10 mouse cellular contexts compared by ENCODE assay signal in genomic region chr1:75289376-75289775, GRCm38 (mm10). TPM values are rescaled to one million over a fixed set of nuclear protein-coding genes. Genes with fewer than 3 reads are reported as not detected.
DNase-seq lines count a peak whose midpoint lies in the region; TF ChIP-seq lines count a peak whose summit lies in the region.
"Had no signal": no experiment of that assay in that cellular context is flagged by ENCODE, and none has a peak within 500 bp of the region (broad histone marks: within the 10 kb centered on the region; RNA-seq: fewer than 3 reads in every experiment).

No protein-coding gene starts in this region.

- H3K4me3 ChIP-seq in testis, adult 2 months (ENCODE audit: control insufficient read depth, low read depth, low read length) = peak overlapping the region; percentile 23; the same call in 1 of the 2 replicates
- H3K4me3 ChIP-seq in heart, adult 2 months = no peak overlapping the region
- H3K4me3 ChIP-seq in limb, embryonic 10.5 days = no peak overlapping the region
- H3K4me3 ChIP-seq: liver, embryonic 15.5 days had no signal

- WGBS in heart, adult 2 months = 17% methylated on average over 7 of the region's 7 CpGs
- 19% methylated on average over 7 of the region's 7 CpGs for WGBS in limb, embryonic 10.5 days

- H3K9ac ChIP-seq in heart, adult 2 months (ENCODE audit: low read depth, low read length) = no peak overlapping the region
- H3K9ac ChIP-seq: liver, embryonic 15.5 days had no signal

- H3K27me3 ChIP-seq in testis, adult 2 months (ENCODE audit: control insufficient read depth, insufficient read depth, low read length) = no peaks in the 10 kb centered on the region
- no peaks in the 10 kb centered on the region for H3K27me3 ChIP-seq in heart, adult 2 months (ENCODE audit: control insufficient read depth, insufficient read depth, low read length)
- no peaks in the 10 kb centered on the region for H3K27me3 ChIP-seq in limb, embryonic 10.5 days (ENCODE audit: low read depth, poor library complexity, severe bottlenecking)
- H3K27me3 ChIP-seq: liver, embryonic 15.5 days had no signal

- DNase-seq in testis, postnatal 10 days (ENCODE audit: low spot score) = no peak
- DNase-seq in heart, adult 2 months = peak; percentile 30 to 40
- DNase-seq in limb, embryonic 10.5 days (ENCODE audit: low spot score) = peak; percentile 33
- no peak for DNase-seq in spleen, adult 12 weeks (ENCODE audit: low spot score)
- no peak for DNase-seq in gastrocnemius, adult 18-20 months (ENCODE audit: low spot score)
- no peak for DNase-seq in lung, postnatal 4 days

- intact Hi-C loops in heart, adult 2 months (cut with DNase I) = no loop called here

- H3K36me3 ChIP-seq in testis, adult 2 months (ENCODE audit: control insufficient read depth, insufficient read depth, low read length) = no peaks in the 10 kb centered on the region
- no peaks in the 10 kb centered on the region for H3K36me3 ChIP-seq in heart, adult 2 months (ENCODE audit: control insufficient read depth, insufficient read depth, low read length)
- H3K36me3 ChIP-seq in limb, embryonic 10.5 days = no peaks in the 10 kb centered on the region
- H3K36me3 ChIP-seq: liver, embryonic 15.5 days had no signal

- H3K27ac ChIP-seq in testis, adult 2 months (ENCODE audit: control insufficient read depth, insufficient read depth, low read depth, low read length) = no peak overlapping the region
- no peak overlapping the region for H3K27ac ChIP-seq in heart, adult 2 months
- H3K27ac ChIP-seq in limb, embryonic 10.5 days = no peak overlapping the region
- H3K27ac ChIP-seq: liver, embryonic 15.5 days had no signal

- no peaks in the 10 kb centered on the region for H3K79me2 ChIP-seq in heart, adult 2 months (replicated peaks; ENCODE audit: control insufficient read depth, insufficient read depth, low read length)

- TF ChIP-seq POLR2A in testis, adult 2 months (IDR thresholded peaks at IDR 0.05; ENCODE audit: control insufficient read depth, low read depth, low read length) = no peak
- TF ChIP-seq POLR2A in heart, adult 2 months (IDR thresholded peaks at IDR 0.05; ENCODE audit: insufficient read depth, low read depth, low read length) = no peak

- no peak for TF ChIP-seq CTCF in testis, adult 2 months (IDR thresholded peaks at IDR 0.05; ENCODE audit: control insufficient read depth, insufficient read depth, insufficient replicate concordance, low read depth, low read length)
- TF ChIP-seq CTCF in heart, adult 2 months (IDR thresholded peaks at IDR 0.05) = no peak

- H3K9me3 ChIP-seq in limb, embryonic 10.5 days (replicated peaks) = no peaks in the 10 kb centered on the region
- H3K9me3 ChIP-seq: liver, embryonic 15.5 days had no signal

- no peaks in the 10 kb centered on the region for H3K4me1 ChIP-seq in testis, adult 2 months (ENCODE audit: control insufficient read depth, insufficient read depth, low read length)
- H3K4me1 ChIP-seq in heart, adult 2 months (ENCODE audit: control insufficient read depth, insufficient read depth, low read length) = peaks cover 2% of the 10 kb centered on the region; the same call in 1 of the 2 replicates
- H3K4me1 ChIP-seq in limb, embryonic 10.5 days = peaks cover 4% of the 10 kb centered on the region; the same call in 1 of the 2 replicates
- H3K4me1 ChIP-seq: liver, embryonic 15.5 days had no signal

- no peak for TF ChIP-seq EP300 in heart, adult 2 months (IDR thresholded peaks at IDR 0.05; ENCODE audit: insufficient read depth, low read depth, low read length)

RNA-seq across cellular contexts. Expression of gene Resp18, which starts 11.2 kb away (rescaled TPM):
- 0.20 TPM in 1 of 2 replicates, not detected in the other for polyA plus RNA-seq in testis, adult 2 months (2012; rRNA removed)
- total RNA-seq in heart, adult 2 months (2021) = not detected
- 0.39 TPM in 1 of 2 replicates, not detected in the other for polyA plus RNA-seq in heart, adult 2 months (2012; rRNA removed)
- not detected in 2 replicates for polyA plus RNA-seq in limb, embryonic 10.5 days (2016; fragmentation: Nextera tagmentation; extraction: Ambion mirVana)
- total RNA-seq in gastrocnemius, adult 18-20 months (2021) = not detected
- polyA plus RNA-seq: gonadal fat pad, adult 2 months; liver, embryonic 15.5 days had no signal

RNA-seq across cellular contexts. Expression of gene Ptprn, which starts 25.1 kb away (rescaled TPM):
- 0.41 and 0.49 TPM in 2 replicates for polyA plus RNA-seq in testis, adult 2 months (2012; rRNA removed)
- 1 to 10 TPM; 1.1 to 1.8 TPM for total RNA-seq in heart, adult 2 months (2021)
- polyA plus RNA-seq in heart, adult 2 months (2012; rRNA removed) = 2.7 and 3.2 TPM in 2 replicates
- polyA plus RNA-seq in limb, embryonic 10.5 days (2016; fragmentation: Nextera tagmentation; extraction: Ambion mirVana) = 0.11 and 0.13 TPM in 2 replicates
- total RNA-seq in gastrocnemius, adult 18-20 months (2021) = not detected

RNA-seq across cellular contexts. Expression of gene Dnpep, which starts 28.4 kb away (rescaled TPM):
- polyA plus RNA-seq in testis, adult 2 months (2012; rRNA removed) = 158 and 175 TPM in 2 replicates
- total RNA-seq in heart, adult 2 months (2021) = 10 to 100 TPM; 70.3 to 84.6 TPM
- polyA plus RNA-seq in heart, adult 2 months (2012; rRNA removed) = 123 and 136 TPM in 2 replicates
- polyA plus RNA-seq in limb, embryonic 10.5 days (2016; fragmentation: Nextera tagmentation; extraction: Ambion mirVana) = 117 and 132 TPM in 2 replicates
- total RNA-seq in gastrocnemius, adult 18-20 months (2021) = 10 to 100 TPM; 42.4 to 47.6 TPM

RNA-seq across cellular contexts. Expression of gene Dnajb2, which starts 53.2 kb away (rescaled TPM):
- polyA plus RNA-seq in testis, adult 2 months (2012; rRNA removed) = 298 and 299 TPM in 2 replicates
- total RNA-seq in heart, adult 2 months (2021) = 100 to 1,000 TPM; 111 to 129 TPM
- 67.9 and 93.3 TPM in 2 replicates for polyA plus RNA-seq in heart, adult 2 months (2012; rRNA removed)
- 23.8 and 29.9 TPM in 2 replicates for polyA plus RNA-seq in limb, embryonic 10.5 days (2016; fragmentation: Nextera tagmentation; extraction: Ambion mirVana)
- total RNA-seq in gastrocnemius, adult 18-20 months (2021) = 10 to 100 TPM; 74.2 to 86.4 TPM

RNA-seq across cellular contexts. Expression of gene A630095N17Rik, which starts 57.5 kb away (rescaled TPM):
- 10.2 and 12.7 TPM in 2 replicates for polyA plus RNA-seq in testis, adult 2 months (2012; rRNA removed)
- total RNA-seq in heart, adult 2 months (2021) = not detected
- not detected in 2 replicates for polyA plus RNA-seq in heart, adult 2 months (2012; rRNA removed)
- not detected in 2 replicates for polyA plus RNA-seq in limb, embryonic 10.5 days (2016; fragmentation: Nextera tagmentation; extraction: Ambion mirVana)
- not detected for total RNA-seq in gastrocnemius, adult 18-20 months (2021)
- polyA plus RNA-seq: gonadal fat pad, adult 2 months; liver, embryonic 15.5 days; stomach, embryonic 16.5 days had no signal

Comparison
In these comparisons a context has a peak if more than half of its experiments do, and no peak if none do; other contexts are left out.
1. DNase-seq: peak in heart, adult 2 months (2 of 2) and limb, embryonic 10.5 days (single experiment); none in testis, postnatal 10 days (single experiment), spleen, adult 12 weeks (single experiment), gastrocnemius, adult 18-20 months (single experiment) and lung, postnatal 4 days (0 of 2).